Mouse (Mus musculus) E14TG2a.4 (cell line): Measurements from ENCODE around the gene Tspan33.

Experiments
- H3K27me3 ChIP-seq: 2 replicates; pipeline ENCODE4 v1.6.1; 2014; ENCODE audit warnings: low read length, control low read depth; ENCODE audit not compliant: insufficient read depth
- H3K36me3 ChIP-seq: 2 replicates; pipeline ENCODE4 v1.6.1; 2014; ENCODE audit warnings: low read length, control low read depth; ENCODE audit not compliant: insufficient read depth
- H3K4me1 ChIP-seq: replicated peaks from 2 replicates; pipeline ENCODE4 v1.6.1; 2014; ENCODE audit warnings: low read depth, low read length, control low read depth
- H3K4me3 ChIP-seq: replicated peaks from 2 replicates; pipeline ENCODE4 v1.5.1; 2014; ENCODE audit warnings: mild to moderate bottlenecking, low read length
- H3K9me3 ChIP-seq: 2 replicates; pipeline ENCODE4 v1.6.1; 2014; ENCODE audit warnings: low read length, control low read depth
- CTCF ChIP-seq: conservative IDR thresholded peaks from 2 replicates; pipeline ENCODE4 v1.5.1; 2014; ENCODE audit warnings: low read length
- NANOG ChIP-seq: IDR thresholded peaks from 2 replicates; pipeline ENCODE4 v1.6.1; 2014; ENCODE audit warnings: borderline replicate concordance, low read length, mixed read lengths
- POU5F1 ChIP-seq: IDR thresholded peaks from 2 replicates; pipeline ENCODE4 v1.6.1; 2014; ENCODE audit warnings: low read length, borderline replicate concordance

Tspan33 gene

DNA sequence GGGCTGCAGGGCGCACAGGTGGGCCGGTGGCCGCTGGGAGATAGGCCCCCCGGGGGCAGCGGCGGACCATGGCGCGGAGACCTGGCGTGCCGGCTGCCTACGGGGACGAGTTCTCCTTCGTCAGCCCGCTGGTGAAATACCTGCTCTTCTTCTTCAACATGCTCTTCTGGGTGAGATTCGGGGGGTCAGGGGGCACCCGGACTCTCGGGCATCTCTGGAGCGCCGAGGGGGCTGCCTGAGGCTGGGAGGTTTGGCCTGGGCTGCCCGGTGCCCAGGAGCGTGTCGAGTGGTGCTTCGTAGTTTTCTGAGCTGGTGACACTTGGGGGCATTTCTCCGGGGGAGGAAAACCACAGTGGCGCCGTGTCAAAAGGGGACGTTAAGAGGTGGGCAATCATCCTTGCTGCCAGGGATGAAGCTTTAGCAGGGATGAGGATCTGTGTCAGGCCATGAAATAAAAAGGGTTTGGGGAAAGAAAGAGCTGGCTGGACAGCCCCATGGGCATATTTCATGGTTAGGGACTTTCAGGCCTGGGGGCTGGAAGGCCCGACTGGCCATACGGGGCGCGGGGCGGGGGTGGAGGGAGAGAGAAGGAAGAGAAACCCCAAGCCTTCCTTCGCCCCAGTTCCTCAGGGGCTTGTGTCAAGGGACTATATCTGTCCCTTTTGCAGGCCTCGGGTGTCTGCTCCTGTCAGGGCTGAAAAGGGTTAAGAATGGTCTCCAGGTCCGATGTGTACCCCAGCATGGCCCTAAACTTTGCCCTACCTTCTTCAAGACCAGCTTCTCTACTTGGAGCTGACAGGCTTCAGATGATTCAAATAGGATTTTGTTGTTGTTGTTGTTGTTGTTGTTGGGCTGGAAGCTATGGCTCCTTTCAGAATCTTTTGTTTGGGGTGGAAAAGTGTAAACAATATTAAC lies 610 bp downstream of the Tspan33 start:
- Histone ChIP-seq H3K9me3 (no peaks in the 10 kb centered on the region), H3K27me3 (peaks cover 53% of the 10 kb centered on the region), H3K36me3 (no peaks in the 10 kb centered on the region), H3K4me3 (peak overlapping the region; percentile 90), H3K4me1 (peaks cover 13% of the 10 kb centered on the region)
- TF ChIP-seq NANOG (no peak), POU5F1 (no peak), CTCF (no peak)

DNA sequence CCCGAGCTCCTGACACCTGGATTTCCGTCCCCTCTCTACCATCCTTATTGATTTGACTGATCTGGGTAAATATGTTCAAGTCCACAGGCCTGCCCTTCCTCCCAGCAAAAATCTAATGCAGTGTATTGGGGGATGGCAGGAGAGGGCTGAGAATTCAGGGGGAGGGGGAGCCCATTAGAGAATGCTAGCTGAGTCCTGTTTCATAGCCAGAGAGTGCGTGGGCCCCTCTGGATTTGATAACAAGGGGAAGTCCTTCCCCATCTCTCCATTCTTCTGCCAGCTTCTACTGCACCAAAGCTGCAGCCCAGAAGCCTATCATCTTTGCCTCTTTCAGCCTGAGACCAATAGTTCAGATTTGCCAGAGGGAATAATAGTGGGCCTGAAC lies 1.3 kb downstream of the Tspan33 start:
- Histone ChIP-seq H3K9me3 (no peaks in the 10 kb centered on the region), H3K4me3 (no peak overlapping the region), H3K27me3 (peaks cover 53% of the 10 kb centered on the region), H3K4me1 (peaks cover 13% of the 10 kb centered on the region), H3K36me3 (no peaks in the 10 kb centered on the region)
- no peak for TF ChIP-seq NANOG
- no peak for TF ChIP-seq POU5F1
- TF ChIP-seq CTCF: no peak

DNA sequence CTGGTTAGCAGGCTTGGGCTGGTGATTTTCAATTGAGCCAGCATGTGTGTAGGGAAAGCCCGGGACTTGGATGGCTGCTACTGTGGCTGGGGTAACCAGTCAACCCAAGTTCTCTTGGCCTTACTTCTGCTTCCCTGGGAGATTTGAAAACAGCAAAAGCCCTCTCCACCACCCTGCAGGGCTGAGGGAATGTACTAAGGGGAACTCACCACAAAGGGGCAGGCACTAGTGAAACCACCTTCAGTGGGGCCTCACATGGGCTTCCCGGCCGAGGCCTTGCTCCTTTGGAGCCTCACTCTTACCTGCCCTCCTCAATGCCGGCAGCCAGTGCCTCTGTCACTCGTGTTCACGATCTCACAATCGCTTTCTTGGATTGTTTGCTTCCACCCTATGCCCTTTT lies 2.0 kb downstream of the Tspan33 start:
- no peak for TF ChIP-seq NANOG
- no peak for TF ChIP-seq POU5F1
- no peak for TF ChIP-seq CTCF

DNA sequence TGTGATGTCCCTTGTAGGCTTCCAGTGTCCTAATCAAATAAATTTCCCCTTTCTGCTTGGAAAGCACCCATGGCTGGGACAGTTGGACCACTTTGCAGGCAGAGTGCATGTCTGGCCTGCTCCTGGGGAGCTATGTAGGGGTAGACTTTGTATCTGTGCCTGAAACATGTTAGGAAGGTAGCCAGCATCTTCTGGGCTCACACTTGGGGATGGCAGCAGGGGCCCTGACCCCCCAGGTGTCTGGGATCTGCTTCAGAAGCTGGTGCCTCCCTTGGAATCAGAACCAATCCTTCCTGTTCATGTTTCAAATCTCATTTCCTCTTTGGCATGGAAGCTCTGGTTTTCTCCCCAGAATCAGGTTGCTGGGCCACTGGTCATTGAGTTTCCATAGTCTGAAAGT lies 3.1 kb downstream of the Tspan33 start:
- no peak for TF ChIP-seq NANOG
- H3K4me1 ChIP-seq: peaks cover 13% of the 10 kb centered on the region
- H3K4me3 ChIP-seq: no peak overlapping the region
- H3K27me3 ChIP-seq: peaks cover 51% of the 10 kb centered on the region
- no peaks in the 10 kb centered on the region for H3K36me3 ChIP-seq
- no peaks in the 10 kb centered on the region for H3K9me3 ChIP-seq

More for the DNA sequence above, 2.0 kb downstream of the Tspan33 start:
- H3K4me3 ChIP-seq: no peak overlapping the region
- H3K9me3 ChIP-seq: no peaks in the 10 kb centered on the region
- no peaks in the 10 kb centered on the region for H3K36me3 ChIP-seq
- H3K4me1 ChIP-seq: peaks cover 13% of the 10 kb centered on the region
- peaks cover 58% of the 10 kb centered on the region for H3K27me3 ChIP-seq

DNA sequence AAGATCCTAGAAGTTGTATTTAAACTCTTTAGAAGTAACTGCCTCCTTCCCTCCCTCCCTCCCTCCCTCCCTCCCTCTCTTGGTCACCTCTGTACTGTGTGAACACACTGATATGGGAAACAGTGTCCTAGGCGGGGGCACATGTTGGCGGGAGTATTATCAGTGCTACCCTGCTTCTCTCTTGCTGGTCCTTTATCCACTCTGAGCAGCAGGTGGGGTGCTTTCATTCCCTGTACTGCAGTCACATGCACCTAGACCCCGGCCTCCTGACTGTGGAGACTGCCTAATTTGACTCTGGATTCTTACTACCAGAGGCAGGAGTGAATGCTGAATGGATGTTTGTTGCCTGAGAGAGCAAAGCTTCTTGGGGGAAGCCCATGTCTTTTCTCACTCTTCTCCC lies 3.5 kb downstream of the Tspan33 start:
- peaks cover 13% of the 10 kb centered on the region for H3K4me1 ChIP-seq
- TF ChIP-seq CTCF: no peak
- TF ChIP-seq POU5F1: no peak

DNA sequence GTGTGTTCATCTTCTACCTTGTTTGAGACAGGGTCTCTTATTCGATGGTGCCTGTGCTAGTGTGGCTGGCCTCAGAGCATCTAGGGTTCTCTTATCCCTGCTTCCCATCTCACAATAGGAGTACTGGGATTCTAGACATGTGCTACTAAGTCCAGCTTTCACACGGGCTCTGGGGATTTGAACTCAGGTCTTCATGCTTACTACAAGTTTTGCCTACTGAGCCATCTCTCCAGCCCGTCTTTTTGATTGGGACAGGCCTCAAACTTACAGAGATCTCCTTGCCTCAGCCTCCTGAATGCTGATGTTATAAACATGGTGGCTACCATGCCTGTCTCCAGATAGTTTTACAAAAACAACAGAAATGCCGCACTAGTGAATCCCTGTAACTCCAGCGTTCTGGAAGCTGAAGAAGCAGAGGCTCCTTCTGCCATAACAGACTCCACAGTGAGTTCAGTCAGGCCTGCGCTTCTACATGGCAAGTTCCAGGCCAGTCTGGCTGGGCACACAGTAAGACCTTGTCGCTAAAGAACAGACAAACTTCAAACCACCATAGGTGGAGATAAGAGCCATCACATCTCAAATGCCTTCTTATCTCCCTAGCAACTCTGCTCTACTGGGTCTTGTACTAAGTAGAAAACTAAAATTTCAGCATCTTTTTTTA lies 5.2 kb downstream of the Tspan33 start:
- TF ChIP-seq CTCF (no peak), POU5F1 (no peak), NANOG (no peak)

More for the DNA sequence above, 3.5 kb downstream of the Tspan33 start:
- H3K4me3 ChIP-seq: no peak overlapping the region
- peaks cover 48% of the 10 kb centered on the region for H3K27me3 ChIP-seq
- H3K9me3 ChIP-seq: no peaks in the 10 kb centered on the region
- H3K36me3 ChIP-seq: no peaks in the 10 kb centered on the region

DNA sequence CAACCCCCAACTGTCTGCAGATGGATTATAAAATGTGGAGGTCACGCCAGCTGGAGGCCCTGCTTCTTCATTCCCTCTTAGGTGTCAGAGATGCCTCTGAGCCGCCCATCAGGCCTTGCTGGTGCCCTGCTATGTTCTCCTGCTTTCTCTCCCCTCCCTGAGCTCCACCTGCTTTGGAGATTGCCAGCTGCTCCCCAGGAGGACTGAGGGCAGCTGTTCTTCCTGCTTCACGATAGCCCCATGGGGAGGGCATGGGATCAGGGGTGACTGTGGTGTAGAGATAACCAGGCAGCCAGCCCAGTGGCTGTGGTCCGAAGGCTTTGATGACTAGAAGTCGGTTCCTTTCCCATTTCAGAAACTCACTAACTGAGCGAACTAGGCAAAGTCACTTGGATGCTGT lies 7.0 kb downstream of the Tspan33 start:
- Histone ChIP-seq H3K9me3 (no peaks in the 10 kb centered on the region), H3K4me1 (no peaks in the 10 kb centered on the region), H3K36me3 (no peaks in the 10 kb centered on the region), H3K4me3 (no peak overlapping the region), H3K27me3 (peaks cover 20% of the 10 kb centered on the region)
- no peak for TF ChIP-seq NANOG
- TF ChIP-seq POU5F1: no peak
- no peak for TF ChIP-seq CTCF

More for the DNA sequence above, 5.2 kb downstream of the Tspan33 start:
- Histone ChIP-seq H3K4me3 (no peak overlapping the region), H3K27me3 (peaks cover 39% of the 10 kb centered on the region), H3K4me1 (peaks cover 9% of the 10 kb centered on the region), H3K36me3 (no peaks in the 10 kb centered on the region), H3K9me3 (no peaks in the 10 kb centered on the region)

DNA sequence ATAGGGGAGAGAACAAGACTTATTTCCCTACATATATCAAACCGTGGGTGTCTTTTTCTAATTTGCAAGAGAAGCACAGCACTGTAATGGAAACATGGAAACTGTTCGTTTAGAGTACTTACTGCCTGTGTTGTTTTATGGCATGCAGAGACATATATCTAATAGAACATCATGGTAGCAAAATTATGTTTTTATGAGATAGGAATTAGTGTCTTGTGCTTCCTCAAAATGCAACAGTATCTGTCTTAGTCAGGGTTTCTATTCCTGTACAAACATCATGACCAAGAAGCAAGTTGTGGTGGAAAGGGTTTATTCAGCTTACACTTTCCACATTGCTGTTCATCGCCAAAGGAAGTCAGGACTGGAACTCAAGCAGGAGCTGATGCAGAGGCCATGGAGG lies 8.1 kb downstream of the Tspan33 start:
- Histone ChIP-seq H3K4me1 (no peaks in the 10 kb centered on the region), H3K9me3 (no peaks in the 10 kb centered on the region), H3K27me3 (peaks cover 15% of the 10 kb centered on the region; the same call in 1 of the 2 replicates), H3K4me3 (no peak overlapping the region), H3K36me3 (no peaks in the 10 kb centered on the region)
- TF ChIP-seq NANOG: no peak
- TF ChIP-seq CTCF: no peak
- TF ChIP-seq POU5F1: no peak
